Mouse (Mus musculus): Measurements from ENCODE around the gene Plppr3. TPM values are rescaled to one million over a fixed set of nuclear protein-coding genes. Genes with fewer than 3 reads are reported as not detected.

Plppr3 gene
- total and polyA plus RNA-seq, 3 experiments = 0.85 to 6.2 TPM; not detected in 1

DNA sequence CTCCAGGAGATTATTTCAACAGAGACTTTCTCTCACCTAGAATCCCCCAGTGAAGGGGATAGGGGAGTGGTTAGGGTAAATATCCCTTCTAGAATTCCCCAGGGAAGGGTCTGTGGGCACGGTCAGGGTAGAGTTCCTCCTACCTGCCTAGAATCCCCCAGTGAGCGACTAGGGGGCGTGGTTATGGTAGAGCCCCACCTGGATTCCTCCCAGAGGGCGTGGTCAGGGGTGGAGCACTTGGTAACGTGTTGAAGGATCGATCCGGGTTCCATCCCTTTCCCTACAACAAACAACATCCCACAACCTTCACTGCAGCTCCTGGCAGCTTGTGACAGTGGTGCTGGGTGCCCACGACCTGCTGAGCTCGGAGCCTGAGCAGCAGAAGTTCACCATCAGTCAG lies 6.3 kb upstream of the Plppr3 start:
- no peaks in the 10 kb centered on the region for H3K79me2 ChIP-seq (ENCODE audit: control insufficient read depth, insufficient read depth, low read length, poor library complexity)
- DNase-seq (ENCODE audit: low read depth, low spot score) = peak; percentile 74
- no peaks in the 10 kb centered on the region for H3K9me3 ChIP-seq (replicated peaks; ENCODE audit: insufficient read depth, low read length)
- peak; percentile 37; the same call in 1 of the 2 replicates for TF ChIP-seq MXI1 (IDR thresholded peaks at IDR 0.05; ENCODE audit: low read depth, low read length)
- TF ChIP-seq RCOR1 (IDR thresholded peaks at IDR 0.05; ENCODE audit: low read depth, low read length) = no peak
- no peak for TF ChIP-seq E2F4 (IDR thresholded peaks at IDR 0.05; ENCODE audit: borderline replicate concordance, low read depth, low read length)
- no peak for TF ChIP-seq SMC3 (IDR thresholded peaks at IDR 0.05; ENCODE audit: low read depth, low read length)
- TF ChIP-seq USF1 (IDR thresholded peaks at IDR 0.05; ENCODE audit: low read depth, low read length) = no peak
- TF ChIP-seq MYB (IDR thresholded peaks at IDR 0.05; ENCODE audit: low read depth, low read length) = no peak
- no peak for TF ChIP-seq USF2 (IDR thresholded peaks at IDR 0.05; ENCODE audit: borderline replicate concordance in 1 of 2, insufficient read depth in 1 of 2, low read depth in 1 of 2, low read length in 2 of 2)
- TF ChIP-seq NELFE (IDR thresholded peaks at IDR 0.05; ENCODE audit: low read depth, low read length) = no peak
- no peak for TF ChIP-seq MEF2A (IDR thresholded peaks at IDR 0.05; ENCODE audit: extremely low read depth, insufficient replicate concordance, low read depth, low read length, poor library complexity, severe bottlenecking)
- no peak for TF ChIP-seq ZNF384 (IDR thresholded peaks at IDR 0.05; ENCODE audit: low read depth, low read length)
- no peak for TF ChIP-seq EP300 (IDR thresholded peaks at IDR 0.05; ENCODE audit: low read depth in 1 of 2, low read length in 2 of 2)
- TF ChIP-seq MAX (IDR thresholded peaks at IDR 0.05; ENCODE audit: low read length) = 0 out of 2 replicates have a peak, but pooled peaks have one; percentile 30
- no peak for TF ChIP-seq MYC (IDR thresholded peaks at IDR 0.05; ENCODE audit: low read depth, low read length)
- TF ChIP-seq GATA1 (IDR thresholded peaks at IDR 0.05; ENCODE audit: low read depth, low read length) = no peak
- TF ChIP-seq MAZ (IDR thresholded peaks at IDR 0.05; ENCODE audit: low read depth, low read length) = no peak
- peak; percentile 65; the same call in 1 of the 2 replicates for TF ChIP-seq SIN3A (IDR thresholded peaks at IDR 0.05; ENCODE audit: low read length)
- peaks cover 0 to 19% of the 10 kb centered on the region in 2 experiments; a peak in 2 of 4 replicates for H3K36me3 ChIP-seq (ENCODE audit: control insufficient read depth in 1 of 2, insufficient read depth in 2 of 2, low read length in 2 of 2)
- peak overlapping the region; percentile 51 for H3K9ac ChIP-seq (ENCODE audit: control insufficient read depth, low read depth, low read length, poor library complexity, severe bottlenecking)
- H3K27ac ChIP-seq (ENCODE audit: control insufficient read depth, low read depth, low read length) = no peak overlapping the region
- peaks cover 12 to 47% of the 10 kb centered on the region in 2 experiments; a peak in 3 of 4 replicates for H3K4me1 ChIP-seq (ENCODE audit: control insufficient read depth in 1 of 2, insufficient read depth in 2 of 2, low read length in 2 of 2)
- peak overlapping the region; percentile 63 to 85 for H3K4me3 ChIP-seq (ENCODE audit: control insufficient read depth in 1 of 2, insufficient read depth in 1 of 2, low read depth in 2 of 2, low read length in 2 of 2)
- no peaks in the 10 kb centered on the region for H3K27me3 ChIP-seq (ENCODE audit: control insufficient read depth in 1 of 2, insufficient read depth in 2 of 2, low read length in 2 of 2)

DNA sequence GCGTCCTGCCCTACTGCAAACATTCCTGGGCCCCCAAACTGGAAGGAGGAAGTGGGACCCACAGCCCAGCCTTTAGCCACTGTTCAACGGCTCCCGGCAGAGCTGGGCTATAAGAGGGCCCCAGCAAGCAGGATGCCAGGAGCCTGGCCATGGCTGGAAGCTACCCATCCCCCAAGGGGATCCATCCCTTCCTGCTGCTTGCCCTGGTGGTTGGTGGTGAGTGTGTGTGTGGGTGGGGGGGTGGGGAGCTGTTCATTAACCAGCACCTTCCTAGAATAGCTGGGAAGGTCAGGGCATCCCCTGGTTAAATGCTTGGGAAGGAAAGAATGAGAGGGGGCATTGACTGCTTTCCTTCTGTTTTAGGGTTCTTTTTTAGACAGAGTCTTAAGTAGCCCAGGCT lies 5.1 kb upstream of the Plppr3 start:
- Histone ChIP-seq H3K9me3 (replicated peaks; ENCODE audit: insufficient read depth, low read length) (no peaks in the 10 kb centered on the region), H3K36me3 (ENCODE audit: control insufficient read depth in 1 of 2, insufficient read depth in 2 of 2, low read length in 2 of 2) (peaks cover 0 to 19% of the 10 kb centered on the region in 2 experiments; a peak in 2 of 4 replicates), H3K79me2 (ENCODE audit: control insufficient read depth, insufficient read depth, low read length, poor library complexity) (no peaks in the 10 kb centered on the region), H3K9ac (ENCODE audit: control insufficient read depth, low read depth, low read length, poor library complexity, severe bottlenecking) (no peak overlapping the region), H3K4me3 (ENCODE audit: control insufficient read depth in 1 of 2, insufficient read depth in 1 of 2, low read depth in 2 of 2, low read length in 2 of 2) (no peak overlapping the region), H3K27me3 (ENCODE audit: control insufficient read depth in 1 of 2, insufficient read depth in 2 of 2, low read length in 2 of 2) (no peaks in the 10 kb centered on the region), H3K27ac (ENCODE audit: control insufficient read depth, low read depth, low read length) (no peak overlapping the region), H3K4me1 (ENCODE audit: control insufficient read depth in 1 of 2, insufficient read depth in 2 of 2, low read length in 2 of 2) (peaks cover 12 to 46% of the 10 kb centered on the region in 2 experiments; a peak in 3 of 4 replicates)
- no peak for TF ChIP-seq MEF2A (IDR thresholded peaks at IDR 0.05; ENCODE audit: extremely low read depth, insufficient replicate concordance, low read depth, low read length, poor library complexity, severe bottlenecking)
- TF ChIP-seq HCFC1 (IDR thresholded peaks at IDR 0.05; ENCODE audit: low read depth, low read length) = no peak
- no peak for TF ChIP-seq MYC (IDR thresholded peaks at IDR 0.05; ENCODE audit: low read depth, low read length)
- no peak for TF ChIP-seq MAFK (IDR thresholded peaks at IDR 0.05; ENCODE audit: borderline replicate concordance, low read depth, low read length)
- TF ChIP-seq TAL1 (IDR thresholded peaks at IDR 0.05; ENCODE audit: low read length) = no peak
- TF ChIP-seq CHD1 (IDR thresholded peaks at IDR 0.05; ENCODE audit: low read depth, low read length) = no peak
- TF ChIP-seq NELFE (IDR thresholded peaks at IDR 0.05; ENCODE audit: low read depth, low read length) = no peak
- no peak for TF ChIP-seq USF2 (IDR thresholded peaks at IDR 0.05; ENCODE audit: borderline replicate concordance in 1 of 2, insufficient read depth in 1 of 2, low read depth in 1 of 2, low read length in 2 of 2)
- TF ChIP-seq RCOR1 (IDR thresholded peaks at IDR 0.05; ENCODE audit: low read depth, low read length) = no peak
- no peak for TF ChIP-seq JUND (IDR thresholded peaks at IDR 0.05; ENCODE audit: low read depth, low read length)
- no peak for TF ChIP-seq GABPA (IDR thresholded peaks at IDR 0.05; ENCODE audit: low read depth, low read length)
- no peak for TF ChIP-seq MYB (IDR thresholded peaks at IDR 0.05; ENCODE audit: low read depth, low read length)
- no peak for TF ChIP-seq ELF1 (IDR thresholded peaks at IDR 0.05; ENCODE audit: low read depth, low read length)
- no peak for TF ChIP-seq POLR2AphosphoS5 (IDR thresholded peaks at IDR 0.05; ENCODE audit: borderline replicate concordance, low read depth, low read length)
- no peak for TF ChIP-seq SMC3 (IDR thresholded peaks at IDR 0.05; ENCODE audit: low read depth, low read length)
- TF ChIP-seq ZKSCAN1 (IDR thresholded peaks at IDR 0.05; ENCODE audit: low read depth, low read length) = no peak
- no peak for TF ChIP-seq MXI1 (IDR thresholded peaks at IDR 0.05; ENCODE audit: low read depth, low read length)
- no peak for TF ChIP-seq GATA1 (IDR thresholded peaks at IDR 0.05; ENCODE audit: low read depth, low read length)
- no peak for DNase-seq (ENCODE audit: low read depth, low spot score)

All from MEL (cell line).